Mouse (Mus musculus): ENCODE results near the gene Vdr. TPM values are rescaled to one million over a fixed set of nuclear protein-coding genes. Genes with fewer than 3 reads are reported as not detected.

Gene Vdr
- total RNA-seq (2023): 1 to 10 TPM in 1 of 2 experiments, under 1 TPM in 1; 0.84 to 1.2 TPM

GRCm38 (mm10) chr15:97910530-97910929, at the start of gene Vdr:
TSS of gene Vdr (minus strand) at chr15:97910630.

GRCm38 (mm10) chr15:97844037-97845034, 66.1 kb downstream of the Vdr start, which contains the start of gene Hdac7:
TSS of gene Hdac7 (minus strand) at chr15:97844502.

Other genes starting within 250 kb of the Vdr start
- gene Rpap3, start 204.8 kb downstream of the Vdr start, total RNA-seq (2023): 10 to 100 TPM; 14.6 to 18.6 TPM
- under 1 TPM in 1 of 2 experiments, not detected in 1; 0.23 TPM for gene Endou, start 179.3 kb downstream of the Vdr start, total RNA-seq (2023)
- 1 to 10 TPM; 1.2 to 3.9 TPM for gene Rapgef3, start 142.7 kb downstream of the Vdr start, total RNA-seq (2023)
- gene Slc48a1, start 132.1 kb downstream of the Vdr start, total RNA-seq (2023): 10 to 100 TPM; 21.5 to 23.5 TPM
- 100 to 1,000 TPM; 189 to 190 TPM for gene Hdac7, start 66.1 kb downstream of the Vdr start, total RNA-seq (2023)
- gene Tmem106c, start 53.6 kb upstream of the Vdr start, total RNA-seq (2023): 10 to 100 TPM; 13.4 to 13.8 TPM
- not detected for gene Col2a1, start 94.1 kb upstream of the Vdr start, total RNA-seq (2023)
- 10 to 100 TPM; 10.3 to 10.4 TPM for gene Pfkm, start 182.0 kb upstream of the Vdr start, total RNA-seq (2023)
- 10 to 100 TPM; 56.0 to 58.7 TPM for gene Senp1, start 183.1 kb upstream of the Vdr start, total RNA-seq (2023)